Mouse (Mus musculus): ENCODE data around the gene Ckap5.

DNA sequence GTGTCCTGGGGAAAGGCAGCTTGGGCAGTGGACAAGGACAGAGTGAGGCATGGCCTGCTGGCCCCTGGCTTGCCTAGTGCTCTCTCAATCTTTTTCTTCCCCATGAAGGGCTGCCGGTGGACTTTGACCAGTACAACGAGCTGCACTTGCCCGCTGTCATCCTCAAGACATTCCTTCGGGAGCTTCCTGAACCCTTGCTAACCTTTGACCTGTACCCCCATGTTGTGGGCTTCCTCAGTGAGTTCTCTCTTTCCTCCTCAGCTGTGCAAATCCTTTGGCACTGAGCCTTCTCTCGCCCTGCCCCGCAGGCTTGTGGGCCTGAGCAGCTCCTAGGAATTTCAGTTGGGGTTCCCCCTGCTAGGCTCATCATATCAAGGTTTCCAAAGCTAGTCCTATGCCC lies 143.5 kb downstream of the Ckap5 start:
- TF ChIP-seq CTCF (IDR thresholded peaks at IDR 0.05; ENCODE audit: low read depth, low read length) (no peak), POLR2A (IDR thresholded peaks at IDR 0.05; ENCODE audit: borderline replicate concordance, low read depth, low read length) (no peak)

All from bone marrow macrophage, adult 2 months (primary cell).